Mouse (Mus musculus) embryo, embryonic 10.5 days (tissue): Measurements from ENCODE around the gene Gpr6.

ENCODE experiments used
- DNase-seq: peaks from one replicate; pipeline ENCODE4 v3.0.0-alpha.2; 2015; ENCODE audit warnings: low spot score

The Gpr6 gene

GRCm38 (mm10) chr10:41072116-41072515 lies at the start of gene Gpr6:
Gpr6 (minus strand) TSS chr10:41072285.
- peak; percentile 42 for DNase-seq

- DNase-seq = no peak
These were observed 28.0 kb upstream of the Gpr6 start for GRCm38 (mm10) chr10:41100060-41100459.

GRCm38 (mm10) chr10:41098137-41098536 lies 26.1 kb upstream of the Gpr6 start:
- DNase-seq = no peak

- DNase-seq = peak; percentile 32
These were observed 16.8 kb upstream of the Gpr6 start for GRCm38 (mm10) chr10:41088852-41089251.

GRCm38 (mm10) chr10:41071696-41072095 lies 389 bp downstream of the Gpr6 start:
- peak; percentile 90 for DNase-seq

GRCm38 (mm10) chr10:41070693-41071651 lies 1.1 kb downstream of the Gpr6 start:
- DNase-seq = peak; percentile 37

- DNase-seq = no peak
These were observed 11.7 kb downstream of the Gpr6 start for GRCm38 (mm10) chr10:41060250-41060831.

- no peak for DNase-seq
These were observed 16.5 kb downstream of the Gpr6 start for GRCm38 (mm10) chr10:41055581-41055980.

- DNase-seq = no peak
These were observed 18.1 kb downstream of the Gpr6 start for GRCm38 (mm10) chr10:41054005-41054404.

GRCm38 (mm10) chr10:41042272-41042671 lies 29.8 kb downstream of the Gpr6 start:
- DNase-seq = no peak

GRCm38 (mm10) chr10:41041478-41041877 lies 30.6 kb downstream of the Gpr6 start:
- DNase-seq = no peak

- DNase-seq = no peak
These were observed 31.5 kb downstream of the Gpr6 start for GRCm38 (mm10) chr10:41040530-41041085.

- no peak for DNase-seq
These were observed 33.6 kb downstream of the Gpr6 start for GRCm38 (mm10) chr10:41038476-41038875.

- no peak for DNase-seq
These were observed 34.4 kb downstream of the Gpr6 start for GRCm38 (mm10) chr10:41037722-41038121.

- no peak for DNase-seq
These were observed 39.3 kb downstream of the Gpr6 start for GRCm38 (mm10) chr10:41032811-41033210.

- DNase-seq = no peak
These were observed 47.2 kb downstream of the Gpr6 start for GRCm38 (mm10) chr10:41024860-41025259.

- no peak for DNase-seq
These were observed 47.7 kb downstream of the Gpr6 start for GRCm38 (mm10) chr10:41024406-41024805.

GRCm38 (mm10) chr10:41022226-41022625 lies 49.9 kb downstream of the Gpr6 start:
- no peak for DNase-seq
